Mouse (Mus musculus) 3134 (cell line): ENCODE data around the gene Hipk2.
"Not testable (repeated sequence)": the region's sequence is repeated elsewhere in the genome, so short reads cannot be mapped to it uniquely, and the experiment has no call there.

ENCODE experiments used
- DNase-seq: peaks from one replicate; pipeline ENCODE4 v3.0.0-alpha.2; 2011; ENCODE audit warnings: low spot score; ENCODE audit not compliant: insufficient read length; ENCODE audit errors: extremely low read depth

Gene Hipk2

DNA sequence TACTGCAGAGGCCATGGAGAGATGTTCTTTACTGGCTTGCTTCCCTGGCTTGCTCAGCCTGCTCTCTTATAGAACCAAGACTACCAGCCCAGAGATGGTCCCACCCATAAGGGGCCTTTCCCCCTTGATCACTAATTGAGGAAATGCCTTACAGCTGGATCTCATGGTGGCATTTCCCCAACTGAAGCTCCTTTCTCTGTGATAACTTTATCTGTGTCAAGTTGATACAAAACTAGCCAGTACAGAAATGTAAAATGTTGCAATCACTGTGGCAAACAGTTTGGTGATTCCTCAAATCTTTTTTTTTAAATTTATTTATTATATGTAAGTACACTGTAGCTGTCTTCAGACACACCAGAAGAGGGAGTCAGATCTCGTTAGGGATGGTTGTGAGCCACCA, 205.5 kb downstream of the Hipk2 start:
- not testable (repeated sequence) for DNase-seq

DNA sequence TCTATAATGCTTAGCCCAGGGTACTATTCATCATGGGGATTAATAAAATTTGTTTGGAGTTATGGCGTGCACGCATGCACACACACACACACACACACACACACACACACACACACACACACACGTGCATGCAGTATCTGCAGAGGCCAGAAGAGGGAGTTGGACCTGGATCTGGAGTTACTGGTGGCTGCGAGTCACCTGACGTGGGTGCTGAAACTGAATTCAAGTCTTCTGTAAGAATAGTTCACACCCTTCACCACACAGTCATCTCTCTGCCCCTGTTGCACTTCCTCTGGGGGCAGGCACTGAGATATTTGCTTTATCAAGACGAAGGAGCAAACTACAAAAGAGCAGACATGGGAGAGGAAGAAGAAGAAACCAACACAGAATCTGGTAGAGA, 206.4 kb downstream of the Hipk2 start:
- no peak for DNase-seq

DNA sequence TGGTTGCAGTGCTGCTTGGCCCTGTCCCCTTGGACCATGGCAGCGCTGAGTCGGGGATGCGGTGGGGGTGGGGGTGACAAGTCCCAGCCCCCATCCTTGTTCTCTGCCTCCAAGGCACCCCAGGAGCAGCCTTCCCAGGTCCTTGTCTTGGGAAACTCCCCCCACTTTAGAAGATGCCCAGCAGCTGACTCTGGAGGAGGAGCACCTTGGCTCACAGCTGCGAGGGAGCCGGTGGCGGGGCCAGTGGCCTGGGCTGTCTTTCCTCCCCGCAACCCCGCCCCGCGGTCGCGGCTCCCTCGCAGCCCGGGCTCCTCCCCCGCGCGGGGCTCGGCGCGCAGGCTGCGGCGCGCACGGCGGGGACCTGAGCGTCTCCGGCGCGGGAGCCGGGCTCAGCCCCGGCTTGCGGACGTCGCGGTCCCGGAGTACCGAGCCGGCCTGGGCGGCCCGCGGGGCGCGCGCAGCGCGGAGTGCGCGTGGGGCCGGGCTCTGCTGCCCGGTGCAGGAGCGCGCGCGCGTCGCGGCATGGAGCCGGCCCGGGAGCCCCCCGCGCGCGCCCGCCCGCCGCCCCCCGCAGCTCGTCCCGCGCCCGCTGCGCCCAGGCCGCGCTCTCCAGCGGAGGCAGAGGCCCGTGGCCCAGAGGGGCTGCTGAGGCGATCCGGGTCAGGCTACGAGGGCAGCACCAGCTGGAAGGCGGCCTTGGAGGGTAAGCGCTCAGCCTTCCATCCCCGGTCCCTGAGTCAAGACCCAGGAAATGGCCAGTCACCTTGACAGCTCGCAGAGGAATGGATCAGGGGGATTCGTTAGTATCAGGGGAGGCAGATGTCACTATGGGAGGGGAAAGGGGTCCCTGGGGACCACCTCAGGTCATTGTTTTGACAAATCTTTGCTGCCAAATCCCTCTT, 213.0 kb downstream of the Hipk2 start, which contains the start of gene Clec2l:
Clec2l (plus strand) TSS at position 356 of the 902 bp plus-strand sequence.
- DNase-seq: no peak

DNA sequence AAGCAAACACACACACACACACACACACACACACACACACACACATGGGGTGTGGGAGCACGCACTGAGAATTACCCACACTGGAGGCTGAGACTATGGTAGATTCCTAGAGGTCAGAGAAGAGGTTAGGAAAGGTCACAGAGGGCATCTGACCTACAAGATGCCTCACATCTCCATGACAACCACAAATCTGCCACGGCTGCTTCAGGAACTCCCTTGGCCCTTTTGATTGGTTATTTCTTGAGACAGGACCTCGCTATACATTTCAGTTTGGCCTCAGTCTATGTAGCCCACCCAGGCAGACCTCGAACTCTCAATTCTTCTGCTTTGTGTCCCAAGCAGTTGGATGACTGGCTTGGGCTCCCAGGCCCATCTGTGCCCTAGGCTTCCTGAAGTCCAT, 214.3 kb downstream of the Hipk2 start:
- no peak for DNase-seq

DNA sequence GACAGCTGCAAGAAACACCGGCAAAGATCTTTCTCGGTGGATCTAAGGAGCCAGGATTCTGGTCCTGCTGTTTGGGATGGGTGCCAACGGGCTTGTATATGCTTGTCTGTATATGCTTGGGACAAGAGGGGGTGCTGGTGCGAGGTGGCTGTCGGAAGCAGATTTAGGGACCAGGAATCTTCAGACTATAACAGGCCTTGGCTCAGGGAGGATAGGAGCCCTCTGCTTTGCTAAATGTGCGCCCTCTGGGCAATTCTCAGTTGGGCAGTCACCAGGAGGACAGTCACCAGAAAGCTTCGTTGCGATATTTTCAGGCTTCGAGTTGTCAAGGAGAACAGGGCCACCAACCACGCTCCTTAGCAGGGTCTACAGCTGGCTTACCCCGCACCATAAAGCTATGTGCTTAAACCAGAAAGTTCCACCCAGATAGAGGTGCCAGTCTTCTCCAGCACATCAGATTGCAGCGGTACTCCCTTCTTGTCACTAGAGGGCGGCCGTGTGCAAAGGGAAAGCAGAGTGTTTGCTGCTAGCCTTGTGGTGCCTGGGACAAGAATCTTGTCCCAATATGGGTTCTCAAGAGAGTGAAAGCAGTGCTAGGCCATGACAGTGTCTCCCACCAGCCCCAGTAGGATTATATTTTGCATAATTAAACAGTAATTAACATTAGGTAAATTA, 225.6 kb downstream of the Hipk2 start:
- DNase-seq: peak; percentile 26

DNA sequence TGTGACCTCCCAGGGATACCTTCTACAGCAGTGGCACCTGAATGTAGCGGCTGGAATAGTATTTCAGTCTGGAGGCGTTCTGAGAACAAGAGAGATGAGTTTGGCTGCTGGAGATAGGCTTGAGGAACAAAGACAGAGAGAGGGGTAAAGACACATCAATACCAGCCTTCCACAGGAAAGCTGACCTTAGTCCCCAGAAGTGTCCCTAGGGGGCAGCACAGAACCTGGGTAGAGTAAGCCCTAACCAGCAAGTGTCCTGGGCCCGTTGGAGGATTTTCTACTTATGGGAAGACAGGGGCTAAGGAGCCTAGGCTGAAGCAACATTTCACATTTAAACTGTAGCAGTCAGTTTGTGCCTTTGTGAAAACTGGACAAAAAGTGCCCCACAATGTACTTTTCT, 226.4 kb downstream of the Hipk2 start:
- no peak for DNase-seq
